Mouse (Mus musculus) subcutaneous adipose tissue, adult 2 months (tissue): Measurements from ENCODE around the gene Gm5788. TPM values are rescaled to one million over a fixed set of nuclear protein-coding genes. Genes with fewer than 3 reads are reported as not detected.

Experiments used
- polyA plus RNA-seq: library from polyadenylated mRNA; depleted of rRNA; stranded (reverse); fragments of >200 nt; gene quantifications from 2 replicates; pipeline ENCODE4 v1.2.3, GENCODE M21; 2012; ENCODE audit warnings: low replicate concordance; rRNA removed

Gm5788 gene
- polyA plus RNA-seq: not detected in 2 replicates

DNA sequence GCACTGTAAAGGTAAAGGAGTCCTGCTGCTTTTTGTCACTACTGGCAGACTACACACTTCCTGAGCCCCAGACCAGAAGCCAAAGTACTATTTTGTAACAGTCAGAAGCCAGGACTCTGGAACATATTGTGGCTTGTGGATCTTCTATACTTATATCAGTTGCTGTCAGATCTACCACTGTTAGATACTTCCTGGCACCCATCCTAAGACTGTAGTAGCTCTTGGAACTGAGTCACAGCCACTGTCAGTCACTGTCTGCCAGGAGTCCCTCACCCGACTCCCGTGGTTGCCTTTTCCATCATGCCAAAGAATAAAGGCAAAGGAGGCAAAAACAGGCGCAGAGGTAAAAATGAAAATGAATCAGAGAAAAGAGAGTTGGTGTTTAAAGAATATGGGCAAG is at the start of gene Gm5788:
Gene Gm5788 (plus strand): TSS at position 301 of the 400 bp plus-strand sequence.

DNA sequence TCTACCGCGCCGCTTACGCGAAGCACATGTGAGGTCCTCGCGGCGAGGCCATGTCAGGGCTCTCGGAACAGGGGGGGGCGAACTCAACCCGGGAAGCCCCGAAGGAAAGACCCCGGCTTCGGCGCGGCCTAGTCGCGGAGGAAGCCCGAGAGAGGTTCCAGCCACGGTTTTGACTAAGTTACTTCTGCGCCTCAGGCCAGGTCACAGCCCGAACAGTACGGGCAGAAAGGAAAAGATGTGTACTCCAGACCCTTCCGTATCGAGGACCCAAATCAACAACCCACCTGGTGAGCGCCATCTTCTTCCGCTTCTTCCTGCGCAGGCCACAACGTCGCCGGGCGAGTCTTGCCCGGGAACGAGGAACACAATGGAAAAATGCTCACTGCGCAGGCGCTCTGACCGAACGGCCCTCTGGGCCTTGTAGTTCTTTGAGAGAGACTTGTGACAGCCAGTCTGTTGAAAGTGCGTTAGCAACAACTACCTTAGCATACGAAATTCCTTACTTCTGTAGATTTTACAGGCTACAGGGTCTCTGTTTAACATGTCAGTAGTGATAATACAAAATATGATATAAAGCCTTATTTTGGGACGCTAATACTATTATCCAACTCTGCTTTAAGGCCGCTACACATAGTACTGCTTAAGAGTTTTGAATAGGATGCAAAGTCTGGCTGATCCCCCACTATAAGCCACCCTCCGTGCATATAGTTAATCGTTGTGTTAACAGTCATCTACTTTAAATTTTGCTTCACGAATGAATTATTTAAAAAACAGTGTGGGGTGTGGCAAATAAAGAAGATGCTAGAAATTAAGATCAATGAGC is 22.3 kb upstream of the Gm5788 start, which contains the start of gene Snw1:
Gene Snw1 (minus strand): TSS at position 311 of the 823 bp plus-strand sequence.

DNA sequence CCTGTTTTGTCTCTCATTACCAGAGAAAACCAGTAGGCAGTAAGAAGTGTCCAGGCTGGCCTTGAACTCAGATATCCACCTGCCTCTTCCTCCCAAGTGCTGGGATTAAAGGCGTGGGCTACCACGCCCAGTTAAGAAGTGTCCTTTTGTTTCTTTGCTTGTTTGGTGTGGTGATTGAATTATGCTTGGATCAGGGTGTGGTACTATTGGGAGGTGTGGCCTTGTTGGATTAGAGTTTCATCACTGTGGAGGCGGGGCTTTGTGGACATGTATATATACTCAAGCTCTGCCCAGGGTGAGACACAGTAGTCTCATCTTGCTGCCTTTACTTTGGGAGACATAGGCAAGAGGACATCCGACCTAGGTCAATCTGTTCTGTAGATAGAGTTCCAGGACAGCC is 19.5 kb downstream of the Gm5788 start, which contains the start of gene Gm8300:
Gene Gm8300 (plus strand): TSS at position 301 of the 400 bp plus-strand sequence.

Other genes with a start within 250 kb of the Gm5788 start
- 35.5 and 40.0 TPM in 2 replicates for gene Vipas39, start 228.5 kb upstream of the Gm5788 start, polyA plus RNA-seq
- gene Ahsa1, start 228.2 kb upstream of the Gm5788 start, polyA plus RNA-seq: 57.3 and 77.4 TPM in 2 replicates
- gene Ism2, start 195.0 kb upstream of the Gm5788 start, polyA plus RNA-seq: 0.30 and 7.4 TPM in 2 replicates
- 13.5 and 16.8 TPM in 2 replicates for gene Sptlc2, start 106.4 kb upstream of the Gm5788 start, polyA plus RNA-seq
- 20.2 and 21.2 TPM in 2 replicates for gene Slirp, start 50.8 kb upstream of the Gm5788 start, polyA plus RNA-seq
- gene Alkbh1, start 50.7 kb upstream of the Gm5788 start, polyA plus RNA-seq: 10.2 and 22.3 TPM in 2 replicates
- gene Snw1, start 22.4 kb upstream of the Gm5788 start, polyA plus RNA-seq: 10.7 and 15.6 TPM in 2 replicates
- gene Gm8300, start 19.6 kb downstream of the Gm5788 start, polyA plus RNA-seq: not detected in 2 replicates
- 0.12 TPM in 1 of 2 replicates, not detected in the other for gene Oog1, start 108.0 kb downstream of the Gm5788 start, polyA plus RNA-seq
- not detected in 2 replicates for gene Gm4027, start 124.1 kb downstream of the Gm5788 start, polyA plus RNA-seq
- gene Gm16381, start 149.9 kb downstream of the Gm5788 start, polyA plus RNA-seq: not detected in 2 replicates